Mouse (Mus musculus) hindbrain, embryonic 10.5 days (tissue): ENCODE measurements around the gene Rimkla. TPM values are rescaled to one million over a fixed set of nuclear protein-coding genes. Genes with fewer than 3 reads are reported as not detected.

Experiments
- DNase-seq: peaks from one replicate; pipeline ENCODE4 v3.0.0-alpha.2; 2017; ENCODE audit warnings: low spot score
- H3K27ac ChIP-seq: fragments of 300-500 bp; sonication (generic); 2 replicates; pipeline ENCODE4 v1.5.1; 2016; ENCODE audit warnings: mild to moderate bottlenecking, moderate library complexity
- H3K27me3 ChIP-seq: fragments of 300-500 bp; sonication (generic); 2 replicates; pipeline ENCODE4 v1.6.1; 2016; ENCODE audit warnings: mild to moderate bottlenecking; ENCODE audit not compliant: poor library complexity, insufficient read depth, severe bottlenecking
- H3K36me3 ChIP-seq: fragments of 300-500 bp; sonication (generic); 2 replicates; pipeline ENCODE4 v1.6.1; 2016; ENCODE audit warnings: mild to moderate bottlenecking, moderate library complexity
- H3K4me1 ChIP-seq: fragments of 300-500 bp; sonication (generic); replicated peaks from 2 replicates; pipeline ENCODE4 v1.6.1; 2016; ENCODE audit warnings: mild to moderate bottlenecking
- H3K4me3 ChIP-seq: fragments of 300-500 bp; sonication (generic); 2 replicates; pipeline ENCODE4 v1.5.1; 2016; ENCODE audit warnings: mild to moderate bottlenecking, moderate library complexity
- H3K9me3 ChIP-seq: fragments of 300-500 bp; sonication (generic); 2 replicates; pipeline ENCODE4 v1.6.1; 2016; ENCODE audit warnings: mild to moderate bottlenecking, moderate library complexity
- WGBS: fragments of 180-500 bp; shearing (Covaris S2); methylation state at CpG from one replicate; pipeline ENCODE4 v1.1.7; 2016; 5-methylcytosine and 5-hydroxymethylcytosine counted together
- polyA plus RNA-seq: library from polyadenylated mRNA; unstranded; fragments of >200 nt; fragmentation: Nextera tagmentation; extraction: Ambion mirVana; gene quantifications from 2 replicates; pipeline ENCODE4 v1.2.1, GENCODE M21; 2016

The Rimkla gene
- polyA plus RNA-seq, 1 experiment from 2014 or later, result 4.6 TPM

DNA sequence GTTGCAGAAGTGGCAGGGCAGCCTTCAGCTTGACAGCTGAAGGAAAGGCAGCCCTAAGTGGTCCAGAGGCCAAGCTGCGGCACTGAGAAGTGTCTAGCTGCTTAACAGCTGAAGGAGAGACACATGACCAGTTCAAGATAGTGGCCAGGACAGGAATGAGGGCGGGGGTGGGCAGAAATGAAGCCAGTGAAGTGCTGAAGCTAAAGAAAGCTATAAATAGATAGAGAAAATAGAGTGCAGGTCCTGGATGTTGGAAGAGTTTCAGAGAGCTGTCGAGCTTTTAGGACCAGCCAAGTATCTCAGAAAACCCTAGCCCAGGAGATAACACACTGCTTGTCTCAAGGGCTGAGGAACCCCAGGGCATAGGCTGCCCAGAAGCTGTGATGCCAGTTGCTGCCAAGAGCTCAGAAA, 20.3 kb upstream of the Rimkla start:
- Histone ChIP-seq H3K27ac (no peak overlapping the region), H3K27me3 (no peaks in the 10 kb centered on the region), H3K4me1 (no peaks in the 10 kb centered on the region), H3K4me3 (no peak overlapping the region), H3K36me3 (no peaks in the 10 kb centered on the region), H3K9me3 (no peaks in the 10 kb centered on the region)
- no peak for DNase-seq
- WGBS, result 77% methylated on average over 3 of the region's 3 CpGs

DNA sequence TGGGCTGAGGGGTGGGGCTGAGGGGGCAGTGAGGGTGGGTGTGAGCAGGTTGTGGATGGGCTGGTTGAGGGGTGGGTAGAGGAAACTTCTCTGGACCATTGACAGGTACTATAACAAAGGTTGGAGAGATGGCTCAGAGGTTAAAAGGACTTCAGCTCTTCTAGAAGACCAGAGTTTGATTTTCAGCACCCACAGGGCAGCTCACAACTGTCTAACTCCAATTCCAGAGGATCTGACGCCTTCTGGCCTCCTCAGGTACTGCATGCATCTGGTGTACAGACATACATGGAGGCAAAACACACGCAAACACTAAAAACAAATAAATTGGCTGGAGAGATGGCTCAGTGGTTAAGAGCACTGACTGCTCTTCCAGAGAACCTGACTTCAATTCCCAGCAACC, 19.2 kb upstream of the Rimkla start:
- H3K27me3 ChIP-seq, result no peaks in the 10 kb centered on the region
- WGBS, result 69% methylated on average over 2 of the region's 2 CpGs
- no peaks in the 10 kb centered on the region for H3K36me3 ChIP-seq
- H3K27ac ChIP-seq, result no peak overlapping the region
- no peak overlapping the region for H3K4me3 ChIP-seq
- H3K4me1 ChIP-seq, result no peaks in the 10 kb centered on the region
- H3K9me3 ChIP-seq, result no peaks in the 10 kb centered on the region
- DNase-seq, result no peak

GRCm38 (mm10) chr4:119498319-119498848, 6.0 kb upstream of the Rimkla start:
- Histone ChIP-seq H3K9me3 (no peaks in the 10 kb centered on the region), H3K36me3 (no peaks in the 10 kb centered on the region), H3K27ac (no peak overlapping the region), H3K27me3 (peaks cover 19% of the 10 kb centered on the region), H3K4me1 (no peaks in the 10 kb centered on the region), H3K4me3 (no peak overlapping the region)
- 67% methylated on average over 5 of the region's 5 CpGs for WGBS
- DNase-seq, result no peak

DNA sequence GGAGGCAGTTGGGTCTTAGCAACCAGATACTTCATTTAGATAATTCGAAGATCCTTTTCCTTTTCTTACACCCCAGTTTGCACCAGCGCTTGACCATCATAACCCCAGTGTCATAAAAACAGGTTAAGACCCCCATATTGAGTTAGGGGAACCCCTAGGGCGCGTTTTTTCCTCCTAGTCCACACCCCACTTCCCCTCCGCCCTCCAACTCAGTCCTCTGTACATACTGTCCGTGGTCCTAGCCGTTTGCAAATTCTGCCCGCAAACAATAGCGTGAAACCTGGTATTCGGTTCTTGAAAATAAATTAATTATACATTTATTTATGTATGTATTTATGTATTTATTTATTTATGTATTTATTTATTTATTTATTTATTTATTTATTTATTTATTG, 502 bp upstream of the Rimkla start:
- DNase-seq, result no peak
- Histone ChIP-seq H3K27me3 (peaks cover 46% of the 10 kb centered on the region), H3K4me3 (peak overlapping the region; percentile 72), H3K27ac (peak overlapping the region; percentile 86), H3K36me3 (no peaks in the 10 kb centered on the region), H3K4me1 (peaks cover 13% of the 10 kb centered on the region), H3K9me3 (no peaks in the 10 kb centered on the region)
- 35% methylated on average over 10 of the region's 10 CpGs for WGBS

DNA sequence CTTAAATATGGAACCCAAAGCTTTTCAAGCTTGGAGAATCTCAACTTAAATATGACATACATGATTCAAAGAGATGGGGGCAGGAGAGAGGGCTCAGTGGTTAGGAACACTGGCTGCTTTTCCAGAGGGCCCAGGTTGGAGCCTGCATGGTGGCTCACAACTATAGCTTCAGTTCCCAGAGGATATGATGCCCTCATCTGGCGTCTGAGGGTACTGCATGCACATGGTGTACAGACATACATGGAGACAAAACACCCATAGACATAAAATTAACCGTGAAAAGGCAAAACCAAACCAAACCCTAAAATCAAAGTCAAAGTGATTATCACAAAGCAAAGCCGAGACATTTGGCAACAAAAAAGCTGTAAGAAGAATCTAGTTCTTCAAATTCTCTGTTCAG, 1.6 kb downstream of the Rimkla start:
- Histone ChIP-seq H3K9me3 (no peaks in the 10 kb centered on the region), H3K27ac (no peak overlapping the region), H3K4me3 (no peak overlapping the region), H3K4me1 (peaks cover 13% of the 10 kb centered on the region), H3K36me3 (no peaks in the 10 kb centered on the region), H3K27me3 (peaks cover 46% of the 10 kb centered on the region)
- 74% methylated on average over 3 of the region's 3 CpGs for WGBS
- DNase-seq, result peak; percentile 35

- Histone ChIP-seq H3K36me3 (no peaks in the 10 kb centered on the region), H3K4me1 (peaks cover 13% of the 10 kb centered on the region), H3K27ac (no peak overlapping the region), H3K4me3 (no peak overlapping the region), H3K9me3 (no peaks in the 10 kb centered on the region), H3K27me3 (peaks cover 40% of the 10 kb centered on the region)
- WGBS, result 90% methylated on average over 10 of the region's 10 CpGs
- no peak for DNase-seq
Observed at GRCm38 (mm10) chr4:119489666-119490065, 2.8 kb downstream of the Rimkla start.

DNA sequence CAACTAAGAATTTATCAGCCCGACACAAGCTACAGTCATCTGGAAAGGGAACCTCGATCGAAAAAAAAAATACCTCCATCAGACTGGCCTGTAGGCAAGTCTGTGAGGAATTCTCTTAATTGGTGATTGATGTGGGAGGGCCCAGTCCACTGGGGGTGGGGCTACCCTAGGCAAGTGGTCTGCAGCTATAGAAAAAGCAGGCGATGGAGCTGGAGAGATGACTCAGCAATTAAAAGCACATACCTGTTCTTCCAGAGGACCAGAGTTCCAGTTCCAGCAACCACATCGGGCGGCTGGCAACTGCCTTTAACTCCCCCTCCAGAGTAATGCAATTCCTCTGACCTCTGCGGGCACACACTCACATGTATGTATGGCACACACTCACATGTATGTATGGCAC, 7.5 kb downstream of the Rimkla start:
- DNase-seq, result no peak
- H3K27me3 ChIP-seq, result no peaks in the 10 kb centered on the region
- no peak overlapping the region for H3K27ac ChIP-seq
- no peaks in the 10 kb centered on the region for H3K9me3 ChIP-seq
- no peaks in the 10 kb centered on the region; the same call in 1 of the 2 replicates for H3K4me1 ChIP-seq
- no peaks in the 10 kb centered on the region for H3K36me3 ChIP-seq
- H3K4me3 ChIP-seq, result no peak overlapping the region
- WGBS, result 77% methylated on average over 7 of the region's 7 CpGs

- Histone ChIP-seq H3K27me3 (no peaks in the 10 kb centered on the region), H3K9me3 (no peaks in the 10 kb centered on the region), H3K27ac (no peak overlapping the region), H3K4me3 (no peak overlapping the region), H3K4me1 (no peaks in the 10 kb centered on the region; the same call in 1 of the 2 replicates), H3K36me3 (no peaks in the 10 kb centered on the region)
- WGBS, result 55% methylated on average over 9 of the region's 9 CpGs
- DNase-seq, result no peak
Observed at GRCm38 (mm10) chr4:119483051-119483450, 9.4 kb downstream of the Rimkla start.

DNA sequence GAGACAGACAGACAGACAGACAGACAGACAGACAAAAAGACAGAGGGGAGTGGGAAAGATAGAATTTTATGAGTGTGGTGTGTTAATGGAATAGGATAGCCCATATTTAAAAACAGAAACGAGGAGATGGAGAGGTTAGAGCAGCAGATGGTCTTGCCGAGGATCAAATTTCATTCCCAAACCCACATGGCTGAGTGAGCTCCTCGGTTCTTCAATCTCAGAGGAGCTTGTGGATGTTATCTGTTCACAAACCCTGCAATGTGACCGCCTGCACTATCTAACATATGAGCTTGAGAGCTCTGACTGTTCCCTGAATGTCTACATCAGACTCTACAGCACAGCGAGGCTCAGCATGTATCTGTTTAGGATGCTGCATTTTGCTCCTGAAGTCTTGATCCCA, 19.3 kb downstream of the Rimkla start:
- WGBS, result 58% methylated on average over 5 of the region's 5 CpGs
- H3K4me3 ChIP-seq, result no peak overlapping the region

DNA sequence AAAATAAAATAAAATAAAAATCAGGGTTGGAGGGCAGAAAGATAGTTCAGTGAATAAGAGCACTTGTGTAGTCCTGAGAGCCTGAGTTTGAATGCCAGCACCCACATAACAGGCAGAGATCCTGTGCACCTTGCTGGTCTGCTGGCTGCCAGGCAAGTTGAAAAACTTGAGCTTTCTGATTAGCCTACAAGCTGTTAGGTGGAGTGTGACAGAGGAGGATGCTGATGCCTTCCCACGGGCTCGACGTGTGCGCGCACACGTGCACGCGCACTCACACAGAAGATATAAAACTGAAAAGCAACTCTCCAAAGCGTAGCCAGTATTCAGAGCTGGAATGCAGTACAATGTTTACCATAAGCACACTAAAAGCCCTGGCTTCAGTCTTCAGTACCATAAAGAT, 19.9 kb downstream of the Rimkla start:
- 97% methylated on average over 9 of the region's 9 CpGs for WGBS

More for the DNA sequence above, 19.3 kb downstream of the Rimkla start:
- Histone ChIP-seq H3K27me3 (no peaks in the 10 kb centered on the region), H3K27ac (no peak overlapping the region), H3K9me3 (no peaks in the 10 kb centered on the region), H3K36me3 (no peaks in the 10 kb centered on the region), H3K4me1 (no peaks in the 10 kb centered on the region)
- DNase-seq, result no peak

DNA sequence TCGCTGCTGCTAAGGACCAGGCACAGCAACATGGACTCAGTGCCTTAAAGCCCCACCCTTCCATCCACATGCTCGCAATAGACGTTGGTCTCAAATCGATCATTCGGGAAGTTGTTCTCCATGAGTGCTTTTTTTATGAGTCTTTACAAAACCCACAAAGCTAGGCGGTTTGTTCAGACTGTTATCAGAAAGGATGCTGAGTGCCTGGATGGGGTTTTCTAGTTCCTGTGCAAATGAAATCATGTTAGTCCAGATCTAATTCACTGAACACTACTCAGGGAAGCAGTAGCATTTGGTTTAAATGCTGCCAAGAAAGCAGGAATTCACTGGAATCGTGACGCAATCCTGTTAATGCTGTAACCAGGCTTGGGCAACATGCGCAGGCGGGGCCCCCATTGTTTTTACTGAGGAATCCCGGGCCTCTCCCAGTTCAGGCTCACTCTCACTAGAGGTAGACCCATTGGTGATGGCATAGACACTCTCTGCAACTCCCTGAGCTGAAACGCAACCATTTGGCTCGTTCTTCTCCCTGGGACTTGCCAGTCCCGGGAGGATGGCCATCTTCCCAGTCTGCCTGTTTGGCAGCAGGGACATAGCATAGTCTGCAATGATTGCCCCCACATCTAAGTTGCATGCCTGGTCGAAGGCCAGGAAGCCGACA, 24.6 kb downstream of the Rimkla start:
- Histone ChIP-seq H3K36me3 (no peaks in the 10 kb centered on the region), H3K27me3 (no peaks in the 10 kb centered on the region), H3K4me1 (0 out of 2 replicates have a peak, but pooled peaks cover 4% of the 10 kb centered on the region), H3K9me3 (no peaks in the 10 kb centered on the region), H3K27ac (no peak overlapping the region), H3K4me3 (no peak overlapping the region)
- no peak for DNase-seq
- 89% methylated on average over 16 of the region's 16 CpGs for WGBS

More for the DNA sequence above, 19.9 kb downstream of the Rimkla start:
- Histone ChIP-seq H3K27ac (no peak overlapping the region), H3K4me1 (no peaks in the 10 kb centered on the region), H3K9me3 (no peaks in the 10 kb centered on the region), H3K27me3 (no peaks in the 10 kb centered on the region), H3K4me3 (no peak overlapping the region), H3K36me3 (no peaks in the 10 kb centered on the region)
- DNase-seq, result no peak

DNA sequence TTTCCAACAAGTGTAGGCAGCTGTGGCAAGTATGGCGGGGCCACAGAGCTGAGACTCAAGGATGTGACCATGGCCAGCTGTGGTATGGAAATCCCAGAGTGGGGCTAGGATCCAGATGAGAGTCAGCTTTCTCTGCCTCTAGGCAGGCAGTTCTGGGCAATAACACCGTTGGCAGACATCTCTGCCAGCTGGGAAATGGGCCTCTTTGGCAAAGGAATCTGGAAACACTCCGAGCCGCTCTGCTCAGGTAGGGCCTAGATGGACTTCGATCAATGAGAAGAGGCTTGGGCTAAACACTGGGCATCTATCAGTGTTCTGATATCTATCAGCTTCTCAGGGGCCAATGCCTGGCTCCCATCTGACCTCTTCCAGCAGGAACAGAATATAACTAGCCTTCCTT, 26.6 kb downstream of the Rimkla start:
- no peak overlapping the region for H3K4me3 ChIP-seq
- H3K27me3 ChIP-seq, result no peaks in the 10 kb centered on the region
- H3K27ac ChIP-seq, result no peak overlapping the region
- no peaks in the 10 kb centered on the region for H3K36me3 ChIP-seq
- no peaks in the 10 kb centered on the region for H3K9me3 ChIP-seq
- H3K4me1 ChIP-seq, result peaks cover 12% of the 10 kb centered on the region; the same call in 1 of the 2 replicates
- no peak for DNase-seq
- 90% methylated on average over 5 of the region's 5 CpGs for WGBS

DNA sequence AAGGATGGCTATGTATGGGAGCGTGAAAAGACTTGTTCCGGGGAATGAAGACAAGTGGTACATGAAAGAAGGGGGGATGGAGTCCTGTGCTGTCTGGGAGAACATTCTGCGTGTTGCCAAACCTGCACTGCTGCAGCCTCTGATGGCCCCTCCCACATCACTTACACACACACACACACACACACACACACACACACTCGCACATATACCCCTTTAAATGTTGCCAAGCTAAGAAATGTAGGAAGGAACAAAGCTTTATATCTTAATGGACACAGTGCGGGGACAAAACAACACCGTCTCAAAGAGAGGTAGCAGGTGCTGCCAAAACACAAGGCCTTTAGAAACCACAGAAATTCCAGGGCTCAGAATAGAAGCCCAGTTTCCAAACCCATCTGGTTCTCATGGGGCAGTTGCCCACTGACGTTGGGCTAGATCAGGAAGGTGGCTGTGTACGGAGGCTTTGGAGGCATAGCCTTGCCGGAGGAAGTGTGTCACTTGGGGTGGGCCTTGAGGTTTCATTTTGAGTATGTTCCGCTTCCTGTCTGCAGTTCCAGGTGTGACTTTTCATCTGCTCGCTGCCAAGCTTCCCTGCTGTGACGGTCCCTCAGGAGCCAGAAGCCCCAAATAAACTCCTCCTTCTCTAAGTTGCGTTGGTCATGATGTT, 28.5 kb downstream of the Rimkla start:
- Histone ChIP-seq H3K4me3 (no peak overlapping the region), H3K27me3 (no peaks in the 10 kb centered on the region), H3K4me1 (peaks cover 15% of the 10 kb centered on the region; the same call in 1 of the 2 replicates), H3K9me3 (no peaks in the 10 kb centered on the region), H3K27ac (no peak overlapping the region), H3K36me3 (no peaks in the 10 kb centered on the region)
- WGBS, result 87% methylated on average over 13 of the region's 13 CpGs
- no peak for DNase-seq
